Mouse (Mus musculus) T-helper 2 cell (primary cell): ENCODE data around the gene Omp.
"Not testable (repeated sequence)": the region's sequence is repeated elsewhere in the genome, so short reads cannot be mapped to it uniquely, and the experiment has no call there.

Source experiments
- in situ Hi-C: fragments of 300-600 bp; cut with MboI, MseI; formaldehyde crosslinking; loops from one replicate; pipeline ENCODE4 v1.15.1; 2025; ENCODE audit warnings: high pct_unique_total_duplicates

The Omp gene

GRCm38 (mm10) chr7:98145402-98145801 is at the start of gene Omp:
Omp (minus strand) TSS chr7:98145502.
- in situ Hi-C loops: no loop called here

- in situ Hi-C loops: no loop called here
Observed at GRCm38 (mm10) chr7:98194026-98194792, 48.9 kb upstream of the Omp start.

GRCm38 (mm10) chr7:98193515-98194025 is 48.3 kb upstream of the Omp start:
- in situ Hi-C loops: no loop called here

GRCm38 (mm10) chr7:98191571-98192250 is 46.4 kb upstream of the Omp start:
- in situ Hi-C loops: no loop called here

- in situ Hi-C loops: no loop called here
Observed at GRCm38 (mm10) chr7:98190578-98190977, 45.3 kb upstream of the Omp start.

- in situ Hi-C loops: no loop called here
Observed at GRCm38 (mm10) chr7:98189745-98190144, 44.4 kb upstream of the Omp start.

GRCm38 (mm10) chr7:98188680-98189079 is 43.4 kb upstream of the Omp start:
- in situ Hi-C loops: no loop called here

GRCm38 (mm10) chr7:98188238-98188637 is 42.9 kb upstream of the Omp start:
- in situ Hi-C loops: no loop called here

- in situ Hi-C loops: not testable (repeated sequence)
Observed at GRCm38 (mm10) chr7:98187332-98187731, 42.0 kb upstream of the Omp start.

- in situ Hi-C loops: no loop called here
Observed at GRCm38 (mm10) chr7:98186637-98187036, 41.3 kb upstream of the Omp start.

- in situ Hi-C loops: no loop called here
Observed at GRCm38 (mm10) chr7:98185326-98185725, 40.0 kb upstream of the Omp start.

GRCm38 (mm10) chr7:98178560-98179231 is 33.4 kb upstream of the Omp start:
- in situ Hi-C loops: no loop called here

- in situ Hi-C loops: no loop called here
Observed at GRCm38 (mm10) chr7:98177929-98178559, 32.7 kb upstream of the Omp start, which contains the start of gene Capn5. Capn5 (minus strand) TSS chr7:98178274.

GRCm38 (mm10) chr7:98177566-98177928 is 32.2 kb upstream of the Omp start:
- in situ Hi-C loops: no loop called here

GRCm38 (mm10) chr7:98177071-98177485 is 31.8 kb upstream of the Omp start:
- in situ Hi-C loops: no loop called here

- in situ Hi-C loops: no loop called here
Observed at GRCm38 (mm10) chr7:98176322-98177070, 31.2 kb upstream of the Omp start.

- in situ Hi-C loops: no loop called here
Observed at GRCm38 (mm10) chr7:98174883-98175755, 29.8 kb upstream of the Omp start.

- in situ Hi-C loops: no loop called here
Observed at GRCm38 (mm10) chr7:98173408-98173807, 28.1 kb upstream of the Omp start.

GRCm38 (mm10) chr7:98172661-98173060 is 27.4 kb upstream of the Omp start:
- in situ Hi-C loops: no loop called here
